Mouse (Mus musculus): Measurements from ENCODE around the gene Ccl1. TPM values are rescaled to one million over a fixed set of nuclear protein-coding genes. Genes with fewer than 3 reads are reported as not detected.

Gene Ccl1
- polyA plus RNA-seq (2012; ENCODE audit: insufficient read depth, insufficient read length, low replicate concordance, missing spikeins): not detected in 2 replicates

DNA sequence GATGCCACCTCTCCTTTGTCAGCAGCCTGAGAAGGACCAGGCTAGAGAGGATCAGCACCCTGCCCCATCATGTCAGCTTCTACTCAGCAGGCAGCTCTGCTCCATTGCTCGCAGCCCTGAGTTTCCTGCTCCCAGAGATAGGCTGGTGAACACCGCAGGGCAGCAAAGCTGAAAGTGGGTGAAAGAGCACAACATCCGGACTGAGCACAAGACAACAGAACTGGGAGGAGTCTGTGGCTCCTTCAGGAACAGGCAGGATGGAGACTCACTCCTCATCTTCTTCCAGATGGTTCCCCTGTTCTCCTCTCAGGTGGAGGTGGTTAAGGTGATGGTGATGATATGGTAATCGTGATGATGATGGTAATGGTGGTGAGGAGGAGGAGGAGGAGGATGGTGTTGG lies at the start of gene Ccl1:
TSS of gene Ccl1 (minus strand) at position 101 of the 400 bp plus-strand sequence.
- no peak within 1 kb of the TSS for H3K4me3 ChIP-seq (ENCODE audit: insufficient read depth, low read depth, low read length)
- H3K27ac ChIP-seq (ENCODE audit: insufficient read depth, low read depth, low read length): no peak within 1 kb of the TSS
- WGBS: 83% methylated on average over 4 of the region's 4 CpGs
- TF ChIP-seq POLR2A (IDR thresholded peaks at IDR 0.05; ENCODE audit: insufficient read depth, low read depth, low read length) (no peak), CTCF (IDR thresholded peaks at IDR 0.05; ENCODE audit: insufficient read depth, low read depth, low read length) (no peak)
- H3K4me1 ChIP-seq (ENCODE audit: control insufficient read depth, insufficient read depth, low read length): peaks cover 7% of the 10 kb centered on the region

DNA sequence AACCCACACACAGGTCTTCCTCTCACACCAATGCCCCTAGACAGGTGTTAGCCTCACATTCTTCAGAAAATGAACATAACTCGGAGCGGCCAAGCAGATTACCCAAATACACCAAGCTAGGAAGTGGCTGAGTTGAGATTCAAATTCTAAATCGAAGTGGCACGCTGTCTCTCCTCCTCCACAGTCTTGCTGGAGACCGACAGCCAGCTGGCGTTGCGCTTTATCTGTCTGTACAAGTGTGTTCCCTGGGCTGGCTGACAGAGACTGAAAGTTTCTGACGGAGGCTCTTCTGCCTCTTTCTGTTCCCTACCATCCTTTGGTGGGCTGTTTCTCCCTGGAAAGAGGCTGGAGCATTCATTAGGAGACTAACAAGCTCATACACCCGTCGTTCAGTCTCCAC lies 45.5 kb upstream of the Ccl1 start:
- H3K4me1 ChIP-seq (ENCODE audit: control insufficient read depth, insufficient read depth, low read length): no peaks in the 10 kb centered on the region
- TF ChIP-seq CTCF (IDR thresholded peaks at IDR 0.05; ENCODE audit: insufficient read depth, low read depth, low read length): no peak
- TF ChIP-seq POLR2A (IDR thresholded peaks at IDR 0.05; ENCODE audit: insufficient read depth, low read depth, low read length): no peak
- H3K4me3 ChIP-seq (ENCODE audit: insufficient read depth, low read depth, low read length): no peak overlapping the region
- WGBS: 89% methylated on average over 10 of the region's 10 CpGs
- no peak overlapping the region for H3K27ac ChIP-seq (ENCODE audit: insufficient read depth, low read depth, low read length)

DNA sequence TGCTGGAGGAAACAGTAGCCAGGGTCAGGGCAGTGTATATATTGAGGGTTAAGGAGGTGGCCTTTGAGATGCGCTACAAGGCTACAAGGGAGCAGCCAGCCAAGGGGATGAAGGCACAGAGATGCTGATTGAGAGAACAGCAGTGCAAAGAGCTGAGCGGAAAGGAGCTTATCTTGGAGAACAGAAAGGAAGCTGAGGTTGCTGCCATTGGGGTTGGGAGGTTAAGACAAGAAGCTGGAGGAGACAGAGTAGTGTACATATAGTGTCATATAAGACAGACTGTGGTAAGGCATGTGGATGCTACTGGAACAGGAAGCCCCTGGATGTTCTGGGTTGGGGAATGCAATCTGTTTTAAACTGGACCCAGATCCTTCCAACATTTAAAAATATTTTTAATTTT lies 35.4 kb upstream of the Ccl1 start:
- no peak overlapping the region for H3K27ac ChIP-seq (ENCODE audit: insufficient read depth, low read depth, low read length)
- H3K4me1 ChIP-seq (ENCODE audit: control insufficient read depth, insufficient read depth, low read length): peaks cover 7% of the 10 kb centered on the region; the same call in 1 of the 2 replicates
- WGBS: 92% methylated on average over 2 of the region's 2 CpGs
- no peak overlapping the region for H3K4me3 ChIP-seq (ENCODE audit: insufficient read depth, low read depth, low read length)
- no peak for TF ChIP-seq CTCF (IDR thresholded peaks at IDR 0.05; ENCODE audit: insufficient read depth, low read depth, low read length)
- TF ChIP-seq POLR2A (IDR thresholded peaks at IDR 0.05; ENCODE audit: insufficient read depth, low read depth, low read length): no peak

DNA sequence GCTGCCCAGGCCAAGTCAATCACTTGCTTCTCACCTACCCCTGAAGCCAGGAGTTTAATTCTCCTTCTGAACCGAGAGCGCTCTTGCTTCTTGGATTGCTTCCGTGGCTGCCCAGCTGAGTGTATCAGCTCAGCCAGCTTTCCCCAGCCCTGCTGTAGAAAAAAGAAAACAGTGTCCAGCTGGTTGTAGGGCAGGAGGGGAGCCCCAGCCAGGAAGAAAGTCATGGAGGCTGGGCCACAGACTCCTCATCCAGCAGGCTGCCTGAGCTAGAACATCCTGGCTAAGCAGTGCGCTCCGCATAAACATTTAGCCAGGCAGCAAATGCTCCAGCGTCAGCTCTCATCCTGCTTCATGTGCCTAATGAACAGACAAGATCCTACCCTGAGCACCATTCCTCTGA lies 34.9 kb upstream of the Ccl1 start:
- peaks cover 7% of the 10 kb centered on the region; the same call in 1 of the 2 replicates for H3K4me1 ChIP-seq (ENCODE audit: control insufficient read depth, insufficient read depth, low read length)
- no peak overlapping the region for H3K4me3 ChIP-seq (ENCODE audit: insufficient read depth, low read depth, low read length)
- no peak overlapping the region for H3K27ac ChIP-seq (ENCODE audit: insufficient read depth, low read depth, low read length)
- WGBS: 51% methylated on average over 6 of the region's 6 CpGs
- no peak for TF ChIP-seq CTCF (IDR thresholded peaks at IDR 0.05; ENCODE audit: insufficient read depth, low read depth, low read length)
- TF ChIP-seq POLR2A (IDR thresholded peaks at IDR 0.05; ENCODE audit: insufficient read depth, low read depth, low read length): no peak

DNA sequence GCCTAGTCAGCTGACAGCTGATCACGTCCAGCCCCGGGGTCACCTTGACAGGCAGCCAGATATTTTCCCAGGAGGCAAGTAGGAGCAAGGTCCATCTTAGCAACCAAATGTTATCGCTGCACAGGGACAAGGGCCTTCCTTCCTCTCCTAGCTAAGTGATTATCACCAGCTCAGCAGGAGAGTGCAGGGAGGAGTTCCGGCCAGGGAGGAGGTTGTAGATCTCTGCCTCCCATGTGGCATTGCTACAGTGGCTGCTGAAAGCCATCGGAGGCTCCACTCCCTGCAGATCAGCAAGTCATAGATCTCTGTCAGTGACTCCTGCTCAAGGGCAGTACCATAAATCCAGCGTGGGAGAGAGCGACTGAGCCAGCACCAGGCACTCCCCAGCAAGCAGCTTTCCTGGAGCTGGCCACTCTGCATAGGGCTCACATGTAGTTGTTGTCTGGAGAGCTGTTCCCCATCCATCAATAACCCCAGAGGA lies 34.5 kb upstream of the Ccl1 start:
- H3K4me1 ChIP-seq (ENCODE audit: control insufficient read depth, insufficient read depth, low read length): peaks cover 7% of the 10 kb centered on the region; the same call in 1 of the 2 replicates
- no peak overlapping the region for H3K27ac ChIP-seq (ENCODE audit: insufficient read depth, low read depth, low read length)
- 35% methylated on average over 7 of the region's 7 CpGs for WGBS
- no peak overlapping the region for H3K4me3 ChIP-seq (ENCODE audit: insufficient read depth, low read depth, low read length)
- no peak for TF ChIP-seq CTCF (IDR thresholded peaks at IDR 0.05; ENCODE audit: insufficient read depth, low read depth, low read length)
- no peak for TF ChIP-seq POLR2A (IDR thresholded peaks at IDR 0.05; ENCODE audit: insufficient read depth, low read depth, low read length)

DNA sequence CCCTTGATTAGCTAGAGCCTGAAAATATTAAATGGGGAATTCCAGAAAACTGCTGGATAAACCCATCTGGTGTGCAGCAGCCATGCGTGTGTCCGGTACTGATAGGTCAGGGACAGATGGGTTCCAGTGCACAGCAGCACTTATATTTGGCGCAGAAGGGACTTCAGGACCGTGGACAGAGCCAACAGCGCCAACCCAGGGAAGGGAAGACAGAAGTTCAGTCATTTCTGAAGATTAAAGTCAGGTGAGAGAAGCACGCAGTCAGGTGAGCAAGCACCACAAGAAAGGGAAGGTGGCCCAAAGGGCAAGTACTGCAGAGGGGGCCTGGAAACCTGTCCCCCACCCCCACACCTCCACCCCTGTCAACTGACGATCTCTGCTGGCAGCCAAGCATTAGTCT lies 7.7 kb upstream of the Ccl1 start:
- 72% methylated on average over 7 of the region's 7 CpGs for WGBS
- no peak for TF ChIP-seq POLR2A (IDR thresholded peaks at IDR 0.05; ENCODE audit: insufficient read depth, low read depth, low read length)
- no peak for TF ChIP-seq CTCF (IDR thresholded peaks at IDR 0.05; ENCODE audit: insufficient read depth, low read depth, low read length)

DNA sequence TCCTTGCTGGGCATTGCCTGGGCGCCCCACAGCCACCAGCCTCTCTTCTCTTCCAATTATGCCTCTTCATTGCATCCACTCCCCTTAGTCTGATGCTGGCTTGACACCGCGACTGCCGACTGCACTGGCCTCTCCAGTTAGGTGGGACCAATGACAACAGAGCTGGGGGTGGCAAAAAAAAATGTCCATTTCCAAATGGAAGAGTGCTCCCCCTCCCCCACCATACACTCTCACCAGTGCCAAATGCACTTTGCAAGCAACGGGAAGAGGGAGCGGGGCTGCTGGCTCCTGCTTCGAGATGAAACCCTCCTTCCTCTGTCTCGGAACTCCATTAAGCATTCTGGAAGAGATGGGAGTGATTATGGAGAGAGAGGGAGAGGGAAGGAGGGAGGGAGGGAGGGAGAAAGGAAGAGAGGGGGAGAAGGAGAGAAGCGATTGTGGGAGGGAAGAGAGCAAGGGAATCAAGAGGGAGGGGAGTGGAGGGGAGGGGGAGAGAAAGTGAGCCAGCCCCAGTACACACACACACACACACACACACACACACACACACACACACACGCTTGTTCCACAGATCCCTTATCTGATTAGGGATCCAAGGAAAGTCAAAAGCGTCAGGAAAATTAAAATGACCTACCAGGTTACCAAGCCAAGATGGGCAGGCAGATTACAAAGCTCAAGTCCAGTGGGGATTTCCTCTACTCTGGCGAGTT lies 5.0 kb upstream of the Ccl1 start:
- WGBS: 18% methylated on average over 12 of the region's 12 CpGs
- no peak for TF ChIP-seq POLR2A (IDR thresholded peaks at IDR 0.05; ENCODE audit: insufficient read depth, low read depth, low read length)
- no peak for TF ChIP-seq CTCF (IDR thresholded peaks at IDR 0.05; ENCODE audit: insufficient read depth, low read depth, low read length)
- peaks cover 8% of the 10 kb centered on the region for H3K4me1 ChIP-seq (ENCODE audit: control insufficient read depth, insufficient read depth, low read length)
- H3K27ac ChIP-seq (ENCODE audit: insufficient read depth, low read depth, low read length): no peak overlapping the region
- H3K4me3 ChIP-seq (ENCODE audit: insufficient read depth, low read depth, low read length): no peak overlapping the region

More for the DNA sequence above, 7.7 kb upstream of the Ccl1 start:
- Histone ChIP-seq H3K4me1 (ENCODE audit: control insufficient read depth, insufficient read depth, low read length) (peaks cover 8% of the 10 kb centered on the region), H3K4me3 (ENCODE audit: insufficient read depth, low read depth, low read length) (no peak overlapping the region), H3K27ac (ENCODE audit: insufficient read depth, low read depth, low read length) (no peak overlapping the region)

DNA sequence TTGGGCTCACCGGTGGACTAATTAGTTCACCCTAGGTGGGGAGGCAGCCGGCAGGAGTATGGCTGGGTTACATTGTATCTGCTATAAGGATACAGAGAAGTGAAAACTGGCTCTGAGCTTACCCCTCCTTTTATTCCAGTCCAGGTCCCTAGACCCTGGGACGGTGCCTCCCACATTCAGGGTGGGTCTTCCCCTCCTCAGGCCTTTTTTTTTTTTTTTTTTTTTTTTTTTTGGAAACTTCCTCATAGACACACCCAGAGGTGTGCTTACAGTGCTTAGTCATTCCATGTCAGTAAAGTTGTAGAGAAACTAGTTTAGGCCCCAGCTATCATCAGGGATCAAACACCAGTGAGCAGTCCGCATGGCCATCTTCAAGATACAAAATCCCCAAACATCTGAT lies 7.6 kb downstream of the Ccl1 start:
- Histone ChIP-seq H3K4me1 (ENCODE audit: control insufficient read depth, insufficient read depth, low read length) (0 out of 2 replicates have a peak, but pooled peaks cover 3% of the 10 kb centered on the region), H3K27ac (ENCODE audit: insufficient read depth, low read depth, low read length) (no peak overlapping the region), H3K4me3 (ENCODE audit: insufficient read depth, low read depth, low read length) (no peak overlapping the region)
- WGBS: 76% methylated on average over 4 of the region's 4 CpGs
- no peak for TF ChIP-seq POLR2A (IDR thresholded peaks at IDR 0.05; ENCODE audit: insufficient read depth, low read depth, low read length)
- TF ChIP-seq CTCF (IDR thresholded peaks at IDR 0.05; ENCODE audit: insufficient read depth, low read depth, low read length): no peak

DNA sequence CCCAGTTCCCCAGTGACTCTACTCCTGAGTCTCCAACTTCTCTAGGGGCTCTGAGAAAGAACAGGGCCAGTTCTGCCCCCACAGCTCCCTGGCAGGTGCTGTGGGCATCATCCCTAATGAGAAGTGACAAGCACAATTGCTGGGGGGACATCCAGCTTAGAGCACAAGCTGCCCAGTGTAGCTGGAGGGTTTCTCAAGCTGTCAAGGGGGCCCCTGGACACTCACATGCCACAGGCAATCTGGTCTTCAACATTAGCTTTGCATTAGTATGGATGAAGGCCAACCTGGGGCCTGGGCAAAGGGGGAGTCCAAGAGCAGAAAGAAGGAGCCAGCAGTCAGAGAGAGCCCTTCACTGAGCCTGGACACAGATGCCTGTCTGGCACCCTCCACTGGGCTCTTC lies 14.6 kb downstream of the Ccl1 start:
- Histone ChIP-seq H3K4me3 (ENCODE audit: insufficient read depth, low read depth, low read length) (no peak overlapping the region), H3K27ac (ENCODE audit: insufficient read depth, low read depth, low read length) (no peak overlapping the region), H3K4me1 (ENCODE audit: control insufficient read depth, insufficient read depth, low read length) (no peaks in the 10 kb centered on the region)
- TF ChIP-seq CTCF (IDR thresholded peaks at IDR 0.05; ENCODE audit: insufficient read depth, low read depth, low read length): no peak
- no peak for TF ChIP-seq POLR2A (IDR thresholded peaks at IDR 0.05; ENCODE audit: insufficient read depth, low read depth, low read length)

Data from olfactory bulb, adult 2 months (tissue).